Mouse (Mus musculus) right cerebral cortex, adult 18-20 months (tissue): ENCODE results near the gene Ilvbl.
A peak's percentile ranks its signal among the peaks of the same experiment; 100 is the strongest.
"Not testable (repeated sequence)": the region's sequence is repeated elsewhere in the genome, so short reads cannot be mapped to it uniquely, and the experiment has no call there.

Experiments used
- DNase-seq: peaks from one replicate; pipeline ENCODE4 v3.0.0; 2022; ENCODE audit warnings: mixed read lengths

The Ilvbl gene

GRCm38 (mm10) chr10:78574250-78575104 lies at the start of gene Ilvbl:
Gene Ilvbl, plus strand, starts transcription at chr10:78574346.
- DNase-seq: peak; percentile 94

GRCm38 (mm10) chr10:78525071-78525470 lies 49.1 kb upstream of the Ilvbl start:
- not testable (repeated sequence) for DNase-seq

- DNase-seq: no peak
These were observed 48.6 kb upstream of the Ilvbl start for GRCm38 (mm10) chr10:78525511-78525910.

DNA sequence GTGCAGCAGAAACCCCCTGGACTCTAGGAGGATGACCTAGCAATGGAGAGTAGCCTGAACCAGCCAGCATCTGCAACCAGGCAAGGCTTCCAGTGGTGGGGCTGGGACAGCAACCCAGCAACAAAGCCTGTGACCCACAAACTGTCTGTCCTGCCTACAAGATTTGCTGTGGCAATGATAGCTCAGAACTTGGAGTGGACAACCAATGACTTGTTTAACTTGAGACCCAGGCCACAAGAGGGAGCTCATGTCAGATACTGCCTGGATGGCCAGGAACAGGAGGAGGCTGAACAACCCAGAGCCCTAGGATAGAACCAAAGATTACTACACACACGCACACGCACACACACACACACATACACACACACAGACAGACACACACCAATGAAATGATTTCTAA lies 33.2 kb upstream of the Ilvbl start:
- peak; percentile 3 for DNase-seq

DNA sequence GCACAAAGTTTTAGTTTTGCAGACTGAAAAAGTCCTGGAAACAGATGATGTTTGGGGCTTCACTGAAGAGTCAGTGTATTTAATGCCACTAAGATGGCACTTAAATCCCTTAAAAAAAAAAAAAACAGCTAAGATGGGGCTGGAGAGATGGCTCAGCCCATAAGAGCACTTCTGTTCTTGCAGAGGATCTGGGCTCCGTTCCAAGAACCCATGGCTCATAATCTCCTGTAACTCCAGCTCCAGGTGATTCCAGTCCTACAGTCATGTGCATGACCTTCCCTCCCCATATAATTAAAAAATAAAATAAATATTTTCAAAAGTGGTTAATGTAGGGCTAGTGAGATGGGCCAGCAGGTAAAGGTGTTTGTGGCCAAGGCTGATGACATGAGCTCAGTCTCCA lies 9.1 kb upstream of the Ilvbl start:
- DNase-seq: no peak

DNA sequence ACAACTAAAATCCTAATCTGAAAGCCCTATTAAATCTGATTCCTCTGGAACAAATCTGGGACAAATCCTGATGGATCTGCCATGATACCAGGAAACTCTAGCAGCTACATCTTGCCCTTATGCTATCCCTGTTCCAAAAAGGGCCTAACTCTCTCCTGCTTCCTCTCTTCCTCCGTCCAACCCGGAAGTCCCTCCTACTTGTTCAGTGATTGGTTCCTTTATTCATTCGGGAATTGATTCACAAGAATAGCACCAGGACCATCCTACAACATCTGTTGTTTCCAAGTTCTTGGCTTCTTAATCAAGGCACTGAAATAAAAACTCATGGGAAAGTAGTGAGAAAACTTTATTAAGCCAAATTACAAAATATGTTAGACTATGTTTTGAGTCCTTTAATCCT lies 5.0 kb upstream of the Ilvbl start:
- DNase-seq: no peak

- DNase-seq: no peak
These were observed 4.5 kb upstream of the Ilvbl start for GRCm38 (mm10) chr10:78569686-78570085.

GRCm38 (mm10) chr10:78570416-78570815 lies 3.7 kb upstream of the Ilvbl start:
- DNase-seq: no peak

DNA sequence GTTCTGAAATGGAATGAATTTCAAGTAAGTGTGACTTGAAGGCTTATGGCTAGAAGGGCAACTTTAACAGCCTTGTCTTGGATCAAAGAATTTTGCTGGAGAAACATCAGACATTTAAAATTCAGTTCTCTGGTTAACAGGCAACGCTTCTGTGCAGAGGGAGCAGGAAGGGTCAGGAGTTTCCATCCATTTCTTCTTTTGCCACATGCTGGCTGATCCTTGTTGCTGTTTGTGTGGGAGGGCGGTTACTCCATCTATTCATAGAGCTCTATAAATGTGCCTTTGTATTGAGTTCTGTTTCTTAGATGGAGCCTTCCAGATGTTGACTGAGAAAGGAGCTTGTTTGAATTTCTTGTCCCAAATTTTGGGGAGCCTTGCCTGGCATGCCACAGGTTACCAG lies 3.2 kb upstream of the Ilvbl start:
- no peak for DNase-seq

- DNase-seq: no peak
These were observed 920 bp upstream of the Ilvbl start for GRCm38 (mm10) chr10:78573226-78573625.

GRCm38 (mm10) chr10:78575105-78575632 lies 1.0 kb downstream of the Ilvbl start:
- DNase-seq: no peak

GRCm38 (mm10) chr10:78575690-78576089 lies 1.5 kb downstream of the Ilvbl start:
- DNase-seq: peak; percentile 33

DNA sequence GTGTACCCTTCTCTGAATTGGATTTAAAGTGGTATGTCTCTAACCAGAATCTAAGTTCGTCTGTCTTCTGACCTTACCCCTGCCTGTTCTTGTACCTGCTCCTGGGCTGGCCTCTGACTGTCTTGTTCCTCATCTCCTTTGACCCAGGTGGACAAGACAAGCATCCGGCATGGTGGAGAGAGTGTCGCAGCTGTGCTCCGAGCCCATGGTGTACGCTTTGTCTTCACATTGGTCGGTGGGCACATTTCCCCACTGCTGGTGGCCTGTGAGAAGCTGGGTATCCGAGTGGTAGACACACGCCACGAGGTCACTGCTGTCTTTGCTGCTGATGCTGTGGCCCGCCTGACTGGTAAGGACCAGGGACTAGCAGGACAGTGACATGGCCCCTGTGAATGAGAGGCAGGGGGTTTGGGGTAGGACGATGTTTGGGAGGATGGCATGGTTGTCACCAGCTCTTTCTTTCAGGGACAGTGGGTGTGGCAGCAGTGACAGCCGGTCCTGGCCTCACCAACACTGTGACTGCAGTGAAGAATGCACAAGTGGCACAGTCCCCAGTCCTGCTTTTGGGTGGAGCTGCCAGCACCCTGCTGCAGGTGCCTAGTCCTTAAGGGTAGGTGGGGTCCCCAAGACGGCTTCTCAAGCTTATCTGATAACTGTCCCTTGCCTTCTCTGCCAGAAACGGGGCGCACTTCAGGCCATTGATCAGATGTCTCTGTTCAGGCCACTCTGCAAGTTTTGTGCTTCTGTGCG lies 2.5 kb downstream of the Ilvbl start:
- no peak for DNase-seq

DNA sequence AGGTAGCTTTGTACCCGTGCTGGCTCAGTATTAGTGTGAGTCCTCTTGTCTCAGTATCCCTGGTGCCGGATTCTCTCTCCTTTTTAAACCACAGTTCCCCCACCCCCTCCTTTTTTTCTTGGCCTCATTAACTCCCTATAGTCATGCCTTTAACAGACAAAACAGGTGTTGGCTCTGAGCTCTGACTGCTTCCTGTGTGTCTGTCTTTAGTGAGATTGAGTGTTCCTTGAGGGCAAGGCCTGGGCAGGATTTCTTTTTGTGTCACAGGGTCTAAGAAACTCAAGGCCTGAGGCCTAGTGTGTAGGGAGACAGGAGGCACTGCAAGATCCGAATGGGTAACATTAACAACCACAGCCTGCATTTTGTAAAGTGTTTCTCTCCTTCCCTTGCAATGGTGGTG lies 4.1 kb downstream of the Ilvbl start:
- no peak for DNase-seq

- DNase-seq: no peak
These were observed 7.0 kb downstream of the Ilvbl start for GRCm38 (mm10) chr10:78581121-78581520.

DNA sequence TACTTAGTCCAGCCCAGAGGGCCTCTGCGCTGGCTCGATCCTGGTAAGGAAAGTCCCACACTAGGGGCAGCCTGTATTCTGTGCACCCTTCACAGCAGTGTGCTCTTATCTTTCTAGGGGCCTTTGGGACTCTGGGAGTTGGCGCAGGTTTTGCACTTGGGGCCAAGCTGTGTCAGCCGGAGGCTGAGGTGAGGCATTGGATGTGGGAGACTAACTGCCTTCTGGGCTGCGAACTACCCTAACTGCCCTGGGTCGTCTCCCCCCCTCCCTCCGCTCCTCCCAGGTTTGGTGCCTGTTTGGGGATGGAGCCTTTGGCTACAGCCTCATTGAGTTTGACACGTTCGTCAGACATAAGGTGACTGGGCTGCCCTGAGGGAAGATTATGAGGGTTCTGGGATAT lies 9.2 kb downstream of the Ilvbl start:
- DNase-seq: no peak

DNA sequence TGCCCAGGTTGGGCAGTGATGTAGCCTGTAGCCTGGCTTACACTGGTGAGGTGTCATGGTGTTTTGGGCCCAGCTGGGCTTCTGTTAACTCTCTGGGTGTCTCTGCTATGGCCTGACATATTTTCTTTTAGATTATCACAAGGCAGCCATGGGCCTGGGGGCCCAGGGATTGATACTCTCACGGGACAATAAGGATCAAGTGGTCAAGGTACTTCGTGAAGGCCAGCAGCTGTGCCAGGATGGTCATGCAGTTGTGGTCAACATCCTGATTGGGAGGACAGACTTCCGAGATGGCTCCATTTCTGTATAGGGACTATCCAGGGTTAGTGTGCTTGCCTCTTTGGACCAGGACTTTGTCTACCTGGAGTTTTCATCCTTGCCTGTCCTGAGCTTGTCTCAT lies 9.8 kb downstream of the Ilvbl start:
- no peak for DNase-seq

DNA sequence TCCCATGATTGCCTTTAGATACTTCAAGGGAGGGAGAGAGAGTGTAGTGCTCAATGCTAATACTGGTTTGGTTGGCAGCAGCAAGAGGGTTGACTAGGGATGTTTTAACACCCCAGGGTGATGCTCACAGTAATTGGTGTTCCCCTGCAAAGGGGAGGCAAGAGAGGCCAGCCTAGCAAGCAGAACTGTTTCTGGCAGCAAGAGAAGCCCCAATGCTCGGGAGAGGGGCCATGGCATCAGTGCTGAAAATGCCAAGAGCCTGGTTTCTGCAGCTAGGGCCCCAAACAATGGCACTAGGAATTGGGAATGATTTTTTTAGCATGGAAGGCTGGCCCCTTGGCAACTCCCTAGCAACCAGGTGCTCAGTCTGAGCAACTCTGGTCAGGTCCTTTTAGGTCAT lies 10.8 kb downstream of the Ilvbl start:
- DNase-seq: no peak

GRCm38 (mm10) chr10:78585606-78586005 lies 11.5 kb downstream of the Ilvbl start:
- no peak for DNase-seq

DNA sequence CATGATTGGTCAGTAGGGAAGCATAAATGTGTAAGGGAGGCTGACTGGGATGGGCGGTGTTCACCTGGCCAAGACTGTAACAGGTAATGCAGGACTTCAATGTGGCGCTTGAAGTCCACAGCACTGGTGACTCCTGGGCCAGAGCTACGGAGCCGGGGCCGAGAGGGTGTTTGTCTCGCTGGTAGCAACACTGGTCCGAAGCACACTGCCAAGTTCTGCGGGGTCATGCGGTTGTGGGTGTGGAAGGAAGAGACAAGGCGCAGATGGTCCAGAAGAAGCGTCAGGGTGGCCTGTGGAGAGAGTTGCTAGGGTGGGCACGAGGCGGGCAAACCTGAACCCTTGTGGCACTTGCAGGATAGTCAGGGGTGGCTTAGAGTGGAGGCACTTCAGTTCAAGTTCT lies 11.9 kb downstream of the Ilvbl start:
- DNase-seq: no peak

DNA sequence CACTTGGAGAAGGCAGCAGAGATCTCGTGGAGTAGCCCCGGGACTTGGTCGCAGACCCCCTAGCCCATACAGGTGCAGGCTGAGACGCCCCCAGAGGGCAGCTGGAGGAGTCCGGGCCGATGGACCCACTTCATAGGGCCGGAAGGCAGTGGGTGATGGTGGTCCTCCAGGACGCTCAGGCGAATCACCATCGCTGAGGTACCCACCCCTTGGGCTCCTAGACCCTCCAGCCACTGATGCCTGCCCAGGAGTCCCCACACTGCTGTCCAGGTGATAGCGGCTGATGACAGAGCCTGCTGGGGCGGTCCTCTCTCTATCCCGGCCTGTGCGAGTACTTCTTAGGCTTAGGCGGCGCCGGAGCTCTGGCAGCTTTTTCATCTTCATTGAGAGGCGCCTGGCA lies 15.1 kb downstream of the Ilvbl start:
- DNase-seq: no peak

GRCm38 (mm10) chr10:78589901-78590300 lies 15.8 kb downstream of the Ilvbl start:
- DNase-seq: no peak

DNA sequence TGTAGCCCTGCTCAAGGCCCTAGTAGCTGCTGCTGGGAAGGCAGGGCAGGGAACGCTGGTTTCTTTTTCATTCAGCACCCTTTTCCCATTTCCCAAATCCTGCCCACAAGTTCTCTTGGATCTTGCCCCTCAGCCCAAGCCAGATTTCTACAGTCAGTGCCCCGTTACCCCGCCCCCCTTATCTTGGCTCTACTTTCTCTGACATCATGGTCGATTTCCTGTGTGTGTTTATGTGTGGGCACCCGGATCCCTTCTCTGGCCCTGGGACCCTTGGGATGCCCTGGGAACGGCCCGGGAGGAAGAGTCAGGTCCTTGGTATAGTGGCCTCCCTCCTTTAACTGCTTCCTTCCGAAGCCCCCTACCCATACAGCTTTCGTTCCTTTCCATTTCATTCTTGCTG lies 16.6 kb downstream of the Ilvbl start:
- no peak for DNase-seq
